Mouse (Mus musculus) thymus, adult 18-20 months (tissue): Measurements from ENCODE around the gene Dock2.

Source experiments
- DNase-seq, 2 experiments: peaks; one replicate each; pipeline ENCODE4 v3.0.0; 2022; ENCODE audit warnings: mixed read lengths in 2 of 2

Dock2 gene

DNA sequence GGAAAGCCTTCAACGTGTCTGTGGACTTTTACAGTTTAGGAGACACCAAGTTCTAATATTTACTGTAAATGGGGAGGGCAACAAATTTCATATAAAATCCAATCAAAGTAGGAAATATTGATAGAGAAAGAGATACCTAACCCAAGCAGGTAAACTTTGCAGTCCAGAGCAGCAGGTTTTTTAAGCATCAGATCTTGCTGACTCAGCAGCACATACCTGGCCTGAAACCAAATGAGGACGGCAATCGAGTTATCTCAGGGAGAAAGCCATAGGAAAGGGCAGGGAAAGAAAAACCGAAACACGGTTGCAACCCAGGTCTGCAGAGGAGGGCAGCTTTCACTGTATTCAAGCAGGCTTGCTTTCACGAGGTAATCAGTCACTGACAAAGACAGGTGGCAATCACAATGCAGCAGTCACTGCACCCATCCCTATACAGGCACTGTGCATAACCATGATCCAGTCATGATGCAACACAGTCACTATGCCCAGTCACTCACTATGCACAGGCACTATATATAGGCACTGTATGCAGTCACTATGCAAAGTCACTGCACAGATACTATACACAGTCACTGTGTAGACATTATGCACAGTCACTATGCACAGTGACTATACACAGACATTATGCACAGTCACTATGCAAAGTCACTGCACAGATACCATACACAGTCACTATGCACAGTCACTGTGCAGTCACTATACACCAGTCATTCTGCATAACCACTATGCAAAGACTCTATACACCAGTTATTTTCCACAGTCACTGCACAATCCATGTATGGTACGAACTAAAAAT, 258.4 kb downstream of the Dock2 start:
- no peak for DNase-seq

DNA sequence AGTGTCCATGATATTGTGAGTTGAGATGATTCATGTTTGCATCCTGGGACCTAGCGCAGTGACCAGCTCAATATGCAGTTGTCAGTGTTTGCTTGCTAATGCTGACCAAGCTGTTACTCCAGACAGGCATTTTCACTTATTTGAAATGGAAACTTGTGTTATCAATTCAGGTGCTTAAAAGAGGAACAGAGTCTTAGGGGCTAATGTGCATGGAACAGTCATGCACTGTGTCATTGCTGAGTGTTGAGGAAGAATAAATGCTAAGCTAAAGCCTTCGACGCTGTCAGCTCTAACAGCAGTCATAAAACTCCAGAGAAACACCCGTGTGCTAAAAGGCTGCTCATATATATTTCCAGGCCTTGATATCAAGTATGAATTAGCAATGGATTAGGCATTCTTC, 259.1 kb downstream of the Dock2 start:
- DNase-seq: no peak

DNA sequence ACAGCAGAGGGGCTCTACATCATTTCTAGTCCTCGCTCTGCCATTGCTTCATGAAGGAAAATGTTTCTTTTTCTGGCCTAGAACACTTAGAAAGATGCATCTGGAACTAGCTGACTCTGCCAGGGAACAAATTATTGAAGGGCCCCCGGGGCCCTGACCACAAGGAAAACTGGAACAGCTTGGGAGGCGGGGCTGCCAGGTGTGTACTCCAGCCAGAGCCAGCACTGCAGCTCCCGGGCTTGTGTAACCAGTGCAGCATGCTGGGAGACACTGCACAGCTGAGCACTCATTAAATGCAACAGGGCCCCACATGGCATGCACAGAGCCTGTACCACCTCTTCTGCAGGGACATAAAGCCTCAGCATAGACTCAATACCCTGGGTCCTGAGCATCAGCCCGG, 265.1 kb downstream of the Dock2 start:
- no peak for DNase-seq

DNA sequence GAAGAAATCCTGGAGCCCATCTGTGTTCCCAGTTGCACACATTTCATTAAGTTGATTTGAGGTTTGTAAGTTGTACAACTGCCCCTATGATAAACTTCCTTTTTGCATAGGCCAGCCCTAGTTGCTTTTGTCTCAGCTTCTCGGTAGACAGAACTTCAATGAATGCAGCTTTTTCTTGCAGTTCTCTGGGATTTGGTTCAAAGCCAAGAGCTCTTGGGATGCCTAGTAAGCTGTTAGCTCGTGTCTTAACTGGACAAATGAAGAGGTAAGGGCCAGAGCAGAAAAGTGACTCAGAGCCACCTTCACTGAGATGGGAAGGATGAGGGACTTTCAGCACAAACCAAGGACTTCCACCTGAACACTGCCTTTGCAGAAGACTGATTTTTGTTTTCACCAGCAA, 266.7 kb downstream of the Dock2 start:
- no peak for DNase-seq

DNA sequence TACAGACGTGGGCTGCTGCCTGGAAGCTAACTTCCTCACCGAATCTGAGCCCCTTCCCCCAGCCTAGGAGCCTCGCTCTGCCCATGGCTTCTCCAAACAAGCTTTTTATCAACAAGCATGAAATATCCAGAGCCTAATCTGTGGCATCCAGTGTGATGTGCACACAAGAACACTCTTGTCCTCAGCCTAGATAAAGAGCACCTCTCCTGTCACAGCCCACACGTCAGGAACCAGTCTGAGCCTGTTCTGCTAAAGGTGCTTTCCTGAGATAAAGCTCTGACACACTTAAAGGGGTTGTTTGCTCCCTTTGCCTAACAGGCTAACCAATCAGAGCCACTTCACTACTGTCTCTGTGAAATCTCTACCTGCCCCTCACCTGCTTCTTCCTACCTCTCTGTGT, 268.4 kb downstream of the Dock2 start:
- no peak for DNase-seq

DNA sequence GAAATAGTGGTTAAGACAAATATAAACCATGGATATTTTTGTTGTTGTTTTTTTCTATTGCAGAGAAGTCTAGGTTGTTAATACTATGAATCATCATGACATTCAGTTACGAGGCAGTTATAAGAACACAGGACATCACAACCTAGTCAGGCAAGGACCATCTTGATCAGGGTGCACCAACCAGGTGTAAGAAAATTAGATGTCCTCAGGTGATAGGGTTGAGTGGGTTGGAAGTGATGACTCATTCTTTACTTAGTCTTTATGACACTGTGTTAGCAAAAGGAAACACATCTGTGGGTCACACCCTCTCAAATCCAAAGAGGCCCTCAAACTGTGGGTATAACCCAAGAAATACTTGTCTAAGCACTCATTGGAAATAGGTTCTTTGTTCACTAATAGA, 277.3 kb downstream of the Dock2 start:
- no peak for DNase-seq

DNA sequence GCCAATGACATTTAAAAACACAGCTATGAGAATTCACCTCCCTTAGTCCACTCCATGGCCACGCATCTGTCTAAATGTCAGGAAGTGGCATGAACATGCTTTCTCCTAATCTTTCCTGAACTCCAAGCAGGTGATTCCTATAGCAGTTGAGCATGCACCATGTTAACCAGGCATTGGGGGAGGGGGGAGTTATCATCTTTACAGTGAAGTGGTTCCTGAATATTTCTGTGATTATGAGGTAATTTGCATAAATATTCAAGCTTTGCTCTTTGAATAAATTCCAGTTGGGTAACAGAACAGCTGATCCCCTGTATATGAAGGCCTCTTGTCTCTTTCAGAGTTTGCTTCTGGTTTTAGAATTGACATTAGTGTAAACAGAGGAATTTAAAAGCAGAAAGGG, 284.0 kb downstream of the Dock2 start:
- no peak for DNase-seq

DNA sequence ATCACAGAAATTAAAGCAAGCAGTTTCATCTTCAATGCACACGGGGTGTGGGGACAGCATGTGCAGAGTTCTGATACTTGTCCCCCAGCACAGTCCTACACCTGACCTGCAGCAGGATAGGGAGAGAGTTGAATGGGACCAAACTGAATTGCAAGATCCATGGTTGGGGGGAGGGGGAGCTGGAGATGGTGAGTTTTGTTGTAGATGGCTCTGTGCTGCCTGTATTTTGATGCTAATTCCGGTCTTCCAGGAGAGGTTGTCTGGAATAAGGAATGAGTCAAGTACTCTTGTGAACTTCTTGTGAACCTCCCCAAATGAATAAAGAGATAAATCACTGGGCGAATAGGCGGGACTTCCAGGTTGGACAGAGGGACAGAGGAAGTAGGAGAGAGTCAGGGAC, 289.0 kb downstream of the Dock2 start:
- DNase-seq: no peak

DNA sequence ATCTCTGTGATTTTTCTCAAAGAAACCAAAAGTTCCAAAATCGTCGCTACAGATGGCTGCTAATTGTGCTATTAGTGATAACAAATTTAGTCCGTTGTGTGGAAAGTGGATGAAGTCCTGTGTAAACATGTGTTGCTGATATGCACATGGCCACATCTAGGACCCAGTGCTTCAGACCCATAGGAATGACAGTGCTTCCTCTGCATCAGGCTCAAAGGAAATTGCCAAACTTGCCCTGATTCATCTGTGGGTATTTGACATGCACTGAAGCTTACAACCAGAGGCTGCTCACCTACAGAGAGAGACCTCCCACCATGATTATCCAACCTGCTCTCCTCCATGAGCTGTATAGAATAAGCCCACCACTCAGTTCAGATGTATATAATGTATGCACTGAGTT, 290.7 kb downstream of the Dock2 start:
- no peak for DNase-seq

DNA sequence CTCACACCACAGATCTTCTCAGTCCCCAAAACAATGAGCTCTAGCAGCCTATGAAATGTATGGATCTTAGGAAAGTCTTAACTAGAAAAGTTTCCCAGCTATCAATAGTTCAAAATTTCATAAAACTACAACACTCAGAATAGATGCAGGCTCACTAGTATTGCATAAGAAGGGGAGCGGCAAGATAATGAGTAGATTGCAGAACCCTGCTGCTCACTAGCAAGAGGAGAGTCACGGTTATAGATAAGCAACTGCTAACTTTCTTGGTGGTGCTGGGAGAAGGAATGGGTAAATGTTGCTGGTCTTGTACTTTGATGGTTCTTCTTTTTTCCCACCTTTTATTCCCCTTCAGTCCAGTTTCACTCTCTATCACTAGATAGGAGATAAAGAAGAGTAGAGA, 291.5 kb downstream of the Dock2 start:
- DNase-seq: no peak

DNA sequence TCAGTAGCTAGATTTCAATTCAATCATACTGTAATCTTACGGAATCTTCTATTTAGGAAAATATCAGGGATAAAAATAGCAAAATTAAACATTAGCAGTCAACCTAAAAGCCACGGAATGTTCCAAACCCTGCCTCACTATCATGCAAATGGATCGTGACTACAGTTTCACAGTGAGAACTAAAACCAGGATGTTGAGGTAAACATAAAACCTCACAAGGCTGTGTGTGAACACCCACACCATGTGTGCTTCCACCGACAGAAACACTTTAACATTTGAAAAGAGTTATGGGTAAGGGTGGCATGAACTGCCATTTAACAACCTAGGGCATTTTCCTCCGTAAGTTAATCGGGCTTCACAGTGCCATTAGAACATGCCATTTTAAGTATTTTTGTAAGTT, 294.1 kb downstream of the Dock2 start:
- DNase-seq: no peak

DNA sequence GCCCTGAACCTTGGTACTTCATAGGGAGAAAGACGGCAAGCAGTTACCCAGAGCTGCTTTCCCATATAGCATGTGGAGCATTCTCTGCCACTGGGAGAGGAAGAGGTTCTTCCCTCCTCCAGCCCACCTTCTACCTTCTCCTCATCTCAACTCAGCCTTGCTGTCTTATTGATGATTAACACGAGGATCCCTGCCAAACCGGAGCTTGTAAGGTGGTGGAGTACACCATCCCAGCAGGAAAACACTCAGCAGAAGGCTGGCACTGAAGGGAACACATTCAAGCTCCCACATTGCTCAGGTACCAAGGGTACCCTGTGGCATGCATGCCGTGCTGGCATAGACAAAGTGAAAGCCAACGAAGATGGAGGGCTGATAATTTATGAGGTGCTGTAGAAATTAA, 304.4 kb downstream of the Dock2 start:
- no peak for DNase-seq

DNA sequence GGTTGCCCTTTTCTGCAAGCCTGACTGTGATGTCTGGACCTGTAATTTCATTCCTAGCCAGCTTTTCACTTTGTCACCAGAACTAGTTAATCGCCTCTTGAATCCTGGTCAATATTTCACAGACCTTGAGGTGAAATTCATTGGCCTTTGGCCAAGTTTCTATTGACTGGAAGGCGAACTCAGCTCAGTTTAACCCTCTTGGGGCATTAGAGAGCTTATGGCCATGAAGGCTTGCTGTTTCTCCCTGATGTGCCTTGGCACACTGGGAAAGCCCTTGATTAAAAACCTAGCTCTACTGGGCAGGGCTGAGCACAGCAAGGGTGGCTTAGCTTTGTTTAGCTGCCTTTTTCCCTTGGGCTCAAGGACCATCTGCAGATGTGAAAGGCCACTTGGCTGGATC, 313.9 kb downstream of the Dock2 start:
- no peak for DNase-seq

DNA sequence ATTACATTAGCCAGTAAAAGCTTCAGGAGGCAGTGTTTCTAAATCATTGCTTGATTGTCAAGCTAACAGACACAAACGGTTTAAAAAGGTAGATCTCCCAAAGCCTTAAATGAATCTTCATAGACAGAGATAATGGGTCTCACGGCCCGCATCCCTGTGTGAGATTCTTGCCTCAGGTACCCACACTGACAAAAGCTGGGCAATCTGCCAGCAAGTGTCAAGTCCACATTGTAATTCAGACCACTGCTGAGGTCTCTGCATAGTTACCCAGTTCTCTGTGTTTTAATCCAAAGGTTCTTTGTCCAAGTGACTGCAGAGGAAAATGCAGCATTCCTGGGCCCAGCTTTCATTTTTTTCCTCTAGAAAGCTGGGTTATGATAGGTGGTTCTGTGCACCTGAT, 315.1 kb downstream of the Dock2 start:
- DNase-seq: no peak

DNA sequence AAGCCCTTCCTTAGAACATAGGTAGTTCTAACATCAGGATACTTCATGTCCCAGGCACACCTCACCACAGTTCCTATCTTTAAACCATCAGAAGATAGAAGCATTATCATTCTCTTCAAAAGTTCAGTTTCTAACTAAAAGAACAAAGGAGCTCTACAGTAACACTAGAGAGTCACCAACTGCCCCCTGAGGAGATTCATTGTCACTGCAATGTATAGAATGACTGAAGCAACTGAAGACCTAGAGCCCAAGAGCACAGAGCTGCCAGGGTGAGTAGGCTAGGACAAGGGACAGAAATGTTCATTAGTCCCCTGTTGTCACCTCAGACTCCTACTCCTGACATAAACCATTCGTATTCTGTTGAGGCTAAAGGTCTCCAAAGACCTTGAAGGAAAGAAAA, 316.6 kb downstream of the Dock2 start:
- no peak for DNase-seq

DNA sequence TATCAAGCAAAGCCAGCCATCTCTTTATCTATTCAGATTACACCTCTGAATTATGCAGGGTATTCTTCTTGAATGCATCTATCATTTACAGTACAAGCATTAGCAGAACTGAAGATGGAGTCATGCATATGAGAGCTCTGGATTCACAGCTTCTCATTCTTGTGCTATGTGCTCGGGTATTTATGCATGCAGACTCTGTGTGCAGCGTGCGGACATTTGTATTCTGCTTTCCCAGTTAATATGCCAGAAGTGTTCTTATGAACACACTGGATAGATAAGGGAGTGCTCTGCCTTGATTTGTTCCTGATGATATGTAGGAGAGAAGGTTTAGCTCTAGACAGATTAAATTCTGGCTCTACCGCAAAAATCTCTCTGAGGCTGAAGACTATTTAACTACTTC, 333.7 kb downstream of the Dock2 start:
- no peak for DNase-seq

DNA sequence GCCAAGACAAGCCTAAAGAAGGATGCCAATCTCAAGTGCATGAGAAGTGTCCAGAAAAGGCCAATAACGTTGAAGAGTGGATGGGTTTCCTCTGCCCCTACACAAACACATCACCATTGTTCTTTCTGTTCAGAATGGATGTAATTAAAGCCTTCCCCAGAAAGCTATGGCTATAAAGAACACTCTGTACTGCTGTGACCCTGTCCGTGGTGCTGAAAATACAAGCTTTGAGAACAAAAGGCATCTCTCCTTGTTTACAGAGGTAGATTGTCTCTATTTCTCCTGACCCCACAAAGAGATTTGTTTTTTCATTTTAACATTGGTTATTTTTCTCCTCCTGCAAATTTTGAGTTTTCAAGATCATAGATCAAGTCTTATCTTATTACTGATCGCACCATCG, 335.8 kb downstream of the Dock2 start:
- DNase-seq: no peak

DNA sequence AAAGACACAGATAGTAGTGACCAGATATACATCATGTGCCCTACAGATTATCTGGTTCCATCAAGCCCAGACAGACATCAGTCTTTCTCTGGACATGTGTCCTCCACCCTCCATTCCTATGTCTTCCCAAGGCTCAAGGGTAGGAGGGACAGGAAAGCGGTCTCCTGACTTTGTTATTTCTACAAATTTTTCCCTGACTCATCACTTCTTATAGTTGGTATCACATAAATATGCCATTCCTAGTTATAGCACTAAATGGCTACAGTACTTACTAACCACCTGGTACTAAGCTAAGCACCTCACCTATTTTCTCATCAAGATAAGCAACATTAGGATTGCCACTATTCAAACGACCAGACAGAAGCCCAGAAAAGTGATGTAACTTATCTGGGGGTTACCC, 345.3 kb downstream of the Dock2 start:
- DNase-seq: no peak

DNA sequence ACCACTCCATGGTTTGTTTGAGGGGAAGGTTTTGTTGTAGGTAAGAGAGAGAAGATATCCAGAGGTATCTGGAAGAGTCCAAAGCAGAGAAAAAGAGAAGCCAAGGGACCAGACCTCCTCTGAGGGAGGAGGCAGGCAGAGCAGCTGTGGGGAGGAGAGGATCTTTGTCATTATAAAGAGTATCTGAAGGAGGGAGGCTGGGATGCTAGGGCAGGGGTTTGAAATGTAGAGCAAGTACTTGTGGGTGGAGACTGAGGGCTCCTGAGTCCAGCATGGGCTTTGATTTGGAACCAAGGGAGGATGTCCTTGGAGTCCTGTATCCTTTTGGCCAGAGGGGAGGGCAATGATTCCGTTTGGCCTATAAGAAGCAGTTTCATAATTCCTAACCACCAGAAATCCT, 346.2 kb downstream of the Dock2 start:
- DNase-seq: no peak

DNA sequence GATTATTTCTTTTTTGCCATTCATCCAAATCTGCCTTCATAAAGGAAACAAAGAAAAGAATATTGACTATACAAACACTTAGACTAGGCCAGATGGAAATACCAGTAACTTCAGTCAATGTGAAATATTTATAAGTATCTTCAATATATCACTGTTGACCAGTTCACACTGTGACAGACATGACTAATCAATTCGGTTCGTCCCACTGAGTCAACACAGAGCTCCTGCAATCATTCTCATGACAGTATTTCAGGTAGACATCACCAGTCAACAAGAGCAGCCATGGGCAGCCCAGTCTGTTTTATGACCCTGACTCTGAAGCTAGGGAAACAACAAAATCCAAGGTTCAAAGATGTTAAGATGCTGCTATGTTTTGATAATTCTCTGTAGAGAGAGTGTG, 351.7 kb downstream of the Dock2 start:
- no peak for DNase-seq

DNA sequence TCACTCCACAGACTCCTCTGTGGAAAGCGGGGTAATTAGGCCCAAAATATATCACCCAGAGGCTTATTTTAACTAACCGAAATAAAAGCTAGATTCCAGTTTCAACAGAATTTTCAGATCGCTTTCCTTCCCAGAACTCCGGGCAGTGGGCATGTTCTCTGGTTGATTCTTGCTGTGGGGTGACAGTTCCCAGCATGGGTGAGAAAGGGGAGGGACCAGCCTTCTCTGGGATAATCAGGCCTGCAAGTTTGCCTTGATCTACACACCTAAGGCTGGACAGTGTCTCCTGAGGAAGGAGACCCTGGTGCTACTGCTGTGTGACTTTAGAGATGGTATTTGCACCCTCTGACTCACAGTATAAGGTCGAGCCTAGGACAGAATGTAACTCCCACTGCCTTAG, 352.3 kb downstream of the Dock2 start:
- no peak for DNase-seq

DNA sequence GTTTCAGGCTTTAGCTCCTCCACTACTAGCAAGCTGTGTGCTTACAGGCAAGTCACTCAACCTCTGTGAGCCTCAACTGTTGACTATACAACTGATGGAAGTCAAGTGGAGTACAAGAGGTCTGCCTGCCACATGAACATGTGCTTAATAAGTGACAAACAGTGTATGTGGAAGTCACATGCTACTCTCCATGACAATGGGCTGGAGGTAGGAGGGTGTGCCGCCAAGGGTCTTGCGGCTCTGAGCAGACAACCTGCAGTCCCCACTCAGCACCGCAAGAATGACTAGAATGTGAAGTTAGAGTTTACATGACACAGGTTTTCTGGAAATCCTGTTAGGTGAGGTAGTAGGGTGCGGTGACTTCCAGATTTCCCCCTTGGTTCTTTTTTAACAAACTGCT, 352.8 kb downstream of the Dock2 start:
- DNase-seq: no peak

DNA sequence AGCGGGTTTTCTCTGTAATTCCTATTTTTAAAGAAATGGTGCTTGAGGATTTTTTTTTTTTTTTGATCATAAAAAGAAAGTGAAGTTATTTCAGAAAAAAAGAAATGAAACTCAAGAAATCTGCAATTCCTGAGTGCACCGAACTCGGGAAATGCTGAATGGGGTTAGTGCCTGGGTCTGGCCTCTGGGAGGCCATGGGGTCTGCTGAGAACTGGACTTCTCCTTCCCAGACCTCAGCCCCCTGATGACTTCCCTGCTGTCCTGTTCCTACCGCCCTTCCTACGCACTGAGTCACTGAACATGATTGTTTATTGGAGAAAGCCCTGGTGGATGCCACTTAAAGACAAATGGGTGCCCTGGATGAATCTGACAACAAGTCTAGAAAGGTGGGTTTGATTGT, 356.5 kb downstream of the Dock2 start:
- DNase-seq: no peak

DNA sequence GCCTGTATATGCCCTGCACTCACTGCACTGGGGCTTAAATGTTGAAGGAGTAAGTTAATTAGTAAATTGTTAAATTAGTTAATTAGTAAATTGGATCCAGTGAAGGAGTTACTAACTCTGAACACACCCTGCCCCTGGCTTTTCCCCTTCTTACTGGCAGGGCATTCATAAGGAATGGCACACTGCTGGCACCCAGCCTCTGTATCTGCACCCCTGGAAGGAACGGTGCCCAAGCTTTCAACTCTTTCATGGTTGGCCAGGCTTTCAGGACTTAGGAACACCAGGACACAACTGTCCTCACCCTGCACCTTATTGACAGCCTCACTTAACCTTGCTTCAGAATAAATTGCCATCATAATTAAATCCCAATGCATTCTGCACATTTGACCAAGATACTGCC, 359.1 kb downstream of the Dock2 start:
- no peak for DNase-seq

DNA sequence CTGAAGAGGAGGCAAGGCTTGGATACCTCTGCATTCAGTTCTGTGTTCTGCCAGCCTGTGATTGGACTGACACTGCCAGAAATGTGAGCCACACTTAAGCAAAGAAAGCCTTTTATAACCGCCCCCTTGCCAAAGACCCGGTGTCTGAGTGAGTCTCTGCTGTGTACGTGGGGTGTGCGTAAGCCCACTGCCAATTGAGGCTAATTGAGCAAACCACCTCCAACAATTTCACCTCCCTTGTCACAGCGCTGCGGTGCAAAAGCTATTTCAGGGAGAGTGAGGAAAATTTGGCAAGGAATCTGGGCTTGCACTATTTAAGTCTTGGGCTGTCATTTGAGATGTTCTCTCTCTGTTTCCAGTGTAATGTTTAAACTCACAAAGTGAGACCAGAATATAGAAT, 362.6 kb downstream of the Dock2 start:
- no peak for DNase-seq

DNA sequence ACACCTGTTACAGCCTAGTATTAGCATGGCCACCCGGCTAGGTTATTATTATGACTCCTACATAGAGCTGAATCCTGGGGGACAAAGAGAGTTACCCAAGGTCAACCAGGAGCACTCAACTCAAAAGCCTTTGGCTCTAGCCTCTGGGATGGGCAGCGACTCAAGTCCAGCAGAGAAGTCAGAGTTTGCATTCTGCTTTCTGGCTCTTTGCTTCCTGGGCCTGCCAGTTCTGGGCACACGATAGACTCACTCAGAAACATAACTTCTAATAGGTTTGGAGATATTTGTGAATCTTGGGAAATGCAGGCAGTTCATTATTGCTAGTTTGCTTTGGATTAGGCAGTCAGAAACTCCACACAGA, 367.1 kb downstream of the Dock2 start:
- DNase-seq: no peak
